Mouse (Mus musculus): ENCODE measurements around the gene C77080.

- TF ChIP-seq EP300 (optimal IDR thresholded peaks at IDR 0.05) = no peak
- no peak for TF ChIP-seq CTCF (IDR thresholded peaks at IDR 0.05; ENCODE audit: low read depth)
These were observed 43.1 kb upstream of the C77080 start for GRCm38 (mm10) chr4:129304306-129304705.
